Mouse (Mus musculus) heart, postnatal 14 days (tissue): Measurements from ENCODE around the gene Cnksr3. TPM values are rescaled to one million over a fixed set of nuclear protein-coding genes. Genes with fewer than 3 reads are reported as not detected.

ENCODE experiments used
- DNase-seq, 2 experiments: peaks; one replicate each; pipeline ENCODE4 v3.0.0; 2021 to 2022
- intact Hi-C: fragments of 180-260 bp; cut with DNase I; formaldehyde crosslinking; loops from one replicate; pipeline ENCODE4 v1.15.1; 2025
- total RNA-seq, 2 experiments: library from RNA; stranded (reverse); gene quantifications; 2 replicates each; pipeline ENCODE4 v1.2.3; 2021

Cnksr3 gene
- total RNA-seq, 2 experiments from 2014 or later: 21.9 to 22.5 TPM

DNA sequence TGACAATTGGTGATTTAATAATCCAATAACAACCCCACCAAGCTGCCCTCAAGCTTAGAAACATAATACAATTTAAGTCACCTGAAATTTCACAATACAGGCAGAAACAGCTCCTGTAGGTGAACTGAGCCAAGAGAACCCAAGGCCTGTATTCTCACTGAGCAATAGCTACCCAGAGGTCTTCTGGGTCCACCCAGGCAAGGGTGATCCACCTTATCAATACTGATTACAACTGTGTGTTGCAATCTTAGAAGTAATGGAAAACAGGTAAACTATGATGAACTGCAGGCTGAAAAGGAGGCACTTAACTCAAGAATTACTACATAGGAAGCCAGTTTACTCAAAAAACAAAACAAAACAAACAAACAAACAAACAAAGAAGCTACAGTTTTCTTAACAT lies 13.8 kb downstream of the Cnksr3 start:
- no peak for DNase-seq

DNA sequence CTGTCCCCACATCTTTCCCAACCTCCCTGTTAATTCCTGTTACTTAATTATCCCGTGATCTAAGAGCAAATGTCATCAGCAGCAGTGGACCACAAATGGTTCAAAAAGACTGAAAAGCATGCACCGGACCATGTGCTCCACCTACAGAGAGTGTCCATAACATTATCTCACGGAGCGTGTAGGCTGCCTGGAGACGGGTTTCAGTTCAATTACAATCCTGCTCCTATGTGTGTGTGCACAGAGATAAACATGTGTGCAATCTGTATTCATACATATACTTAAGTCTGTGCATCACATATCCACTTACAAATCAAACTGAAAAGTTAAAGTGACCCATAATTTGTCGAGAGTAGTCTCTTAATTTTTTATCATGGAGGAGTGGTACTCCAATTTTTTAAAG lies 14.3 kb downstream of the Cnksr3 start:
- intact Hi-C loops: no loop called here
- DNase-seq: no peak

More for the DNA sequence above, 13.8 kb downstream of the Cnksr3 start:
- intact Hi-C loops: no loop called here

DNA sequence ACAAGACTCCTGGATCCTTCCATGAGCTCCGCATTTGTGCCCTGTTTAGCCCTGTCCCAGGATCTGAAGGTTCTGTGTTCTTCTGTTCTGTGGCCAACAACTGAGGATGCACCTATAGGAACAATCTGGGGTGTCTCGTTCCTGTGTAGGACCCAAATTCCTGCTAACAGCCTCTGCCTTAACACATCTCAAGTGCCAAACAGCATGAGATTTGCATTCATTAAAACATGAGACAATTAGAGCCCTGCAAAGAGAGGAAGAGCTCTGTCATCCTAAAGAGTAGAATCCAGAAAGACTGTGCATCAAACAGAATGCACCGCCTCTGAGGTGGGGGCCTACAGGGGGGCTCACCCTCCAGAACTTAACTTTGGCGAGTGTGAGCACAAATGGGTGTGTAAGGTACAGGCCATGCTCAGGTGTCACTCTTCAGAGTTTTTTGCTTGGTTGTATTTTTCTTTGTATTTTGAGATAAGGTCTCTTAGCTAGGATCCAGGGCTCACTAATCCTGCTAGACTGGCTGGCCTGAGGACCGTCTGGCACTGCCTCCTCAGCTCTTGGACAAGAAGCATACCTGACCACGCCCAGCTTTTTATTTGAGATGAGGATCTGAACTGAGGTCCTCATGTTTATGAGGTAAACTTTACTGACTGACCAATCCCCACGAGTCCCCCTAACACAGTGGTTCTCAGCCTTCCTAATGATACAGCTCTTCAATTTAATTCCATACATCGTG lies 15.2 kb downstream of the Cnksr3 start:
- intact Hi-C loops: no loop called here

DNA sequence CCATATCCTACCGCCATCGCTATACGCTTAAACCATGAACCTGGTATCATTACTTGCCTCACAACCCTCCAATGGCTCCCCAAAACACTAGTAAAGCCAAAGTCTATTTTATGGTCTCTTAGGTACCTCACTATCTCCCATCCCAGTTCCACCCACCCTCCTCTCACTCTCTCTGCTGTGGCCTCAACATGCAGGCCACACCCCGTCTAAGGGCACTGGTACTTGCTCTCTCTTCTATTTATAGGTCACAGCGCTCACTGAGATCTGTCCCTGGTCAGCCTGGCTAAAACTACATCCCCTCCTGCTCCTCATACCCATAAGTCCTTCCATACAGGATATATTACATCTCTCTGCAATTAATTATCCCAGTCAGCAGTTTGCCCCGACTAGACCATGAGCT lies 16.1 kb downstream of the Cnksr3 start:
- no peak for DNase-seq
- intact Hi-C loops: no loop called here

More for the DNA sequence above, 15.2 kb downstream of the Cnksr3 start:
- DNase-seq: no peak

DNA sequence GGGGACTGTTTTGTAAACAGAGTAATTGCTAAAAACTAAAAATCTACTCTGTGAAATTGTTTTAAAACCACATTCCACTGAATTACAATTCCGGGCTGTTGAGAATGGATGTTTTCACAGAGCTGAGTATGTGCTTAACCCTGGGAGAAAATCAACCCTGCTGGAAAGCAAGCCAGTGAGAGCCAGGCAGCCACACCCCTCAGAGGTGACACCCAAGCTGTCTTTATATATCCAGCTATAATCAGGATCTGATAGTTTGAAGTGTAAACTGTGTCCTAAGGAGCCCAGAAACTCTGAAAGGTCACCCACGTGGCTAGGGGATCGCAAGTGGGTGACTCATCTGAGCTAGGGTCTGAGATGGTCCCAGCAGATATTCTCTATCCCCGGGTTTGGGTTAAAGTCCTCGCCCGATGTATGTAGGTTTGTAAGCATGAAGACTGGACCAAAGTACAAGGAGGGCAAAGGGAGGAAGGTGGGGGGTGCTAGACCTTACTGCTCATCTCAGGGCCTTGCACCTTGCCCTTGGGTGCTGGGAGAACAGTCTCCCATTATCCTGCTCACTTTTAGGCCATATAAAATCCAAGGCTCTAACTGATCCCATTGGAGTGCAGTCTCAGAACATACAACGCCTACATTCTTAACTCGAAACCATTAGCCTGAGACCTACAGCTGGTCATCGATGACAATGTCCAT lies 20.2 kb downstream of the Cnksr3 start:
- intact Hi-C loops: no loop called here
- DNase-seq: no peak

DNA sequence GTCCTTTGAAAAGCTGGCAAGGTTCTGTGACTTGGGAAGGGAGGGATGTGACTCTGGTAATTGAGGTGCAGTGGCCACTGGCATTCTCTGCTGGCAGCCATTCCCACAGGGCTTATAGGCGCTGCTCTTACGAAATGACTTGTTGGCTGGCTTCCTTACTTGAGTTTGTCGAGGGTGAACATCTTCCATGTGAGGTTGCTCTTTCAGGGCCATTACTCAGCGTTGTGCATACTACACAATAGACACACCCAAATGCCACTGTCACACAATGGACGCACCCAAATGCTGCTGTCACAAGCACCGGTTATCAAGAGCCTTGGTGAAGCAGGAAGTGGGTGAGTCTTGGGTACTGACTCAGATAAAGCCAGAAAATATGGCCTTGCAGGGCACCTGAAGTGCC lies 22.8 kb downstream of the Cnksr3 start:
- no peak for DNase-seq
- intact Hi-C loops: loop anchor here (2.0 kb wide), 1 partner anchor 16 kb away; no protein-coding TSS in a partner anchor

DNA sequence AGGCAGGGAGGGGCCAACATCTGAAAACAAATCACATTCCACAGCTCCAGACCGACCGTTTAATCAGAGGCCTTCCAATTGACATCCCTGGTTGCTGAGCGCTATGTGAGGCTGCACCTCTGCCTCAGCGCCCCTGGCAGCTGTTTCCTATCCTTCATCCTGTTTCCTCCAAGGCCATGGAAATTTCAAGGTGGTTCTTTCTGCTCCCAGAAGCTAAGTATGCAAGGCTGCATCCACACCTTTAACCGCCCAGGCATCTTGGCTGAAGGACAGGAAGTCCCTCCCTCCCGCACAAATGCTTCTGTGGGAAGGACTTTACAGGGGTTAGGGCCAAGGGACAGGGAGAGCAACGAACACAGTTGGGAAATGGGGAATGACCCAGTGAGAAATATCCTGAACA lies 24.2 kb downstream of the Cnksr3 start:
- DNase-seq: peak; percentile 26 to 36
- intact Hi-C loops: loop anchor here (2.0 kb wide), 1 partner anchor 17 kb away; no protein-coding TSS in a partner anchor

DNA sequence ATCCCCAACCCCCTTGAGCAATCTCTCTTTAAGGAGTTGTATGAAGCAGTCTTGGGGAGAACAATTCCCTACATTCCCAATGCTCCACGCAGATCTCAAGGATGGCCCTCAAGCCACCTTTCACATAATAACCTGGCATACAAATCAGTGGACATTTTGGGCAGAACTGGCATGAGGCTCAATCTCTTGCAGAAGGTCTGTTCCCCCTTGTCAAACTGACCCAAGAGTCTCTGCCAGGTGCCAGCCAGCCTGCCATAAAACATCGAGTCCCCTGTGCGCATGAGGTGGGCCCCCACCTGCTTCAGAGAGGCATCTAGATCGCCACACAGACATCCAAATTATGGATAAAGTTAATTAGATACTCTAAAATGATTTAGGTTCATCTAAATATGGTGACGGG lies 25.0 kb downstream of the Cnksr3 start:
- DNase-seq: no peak
- intact Hi-C loops: no loop called here

DNA sequence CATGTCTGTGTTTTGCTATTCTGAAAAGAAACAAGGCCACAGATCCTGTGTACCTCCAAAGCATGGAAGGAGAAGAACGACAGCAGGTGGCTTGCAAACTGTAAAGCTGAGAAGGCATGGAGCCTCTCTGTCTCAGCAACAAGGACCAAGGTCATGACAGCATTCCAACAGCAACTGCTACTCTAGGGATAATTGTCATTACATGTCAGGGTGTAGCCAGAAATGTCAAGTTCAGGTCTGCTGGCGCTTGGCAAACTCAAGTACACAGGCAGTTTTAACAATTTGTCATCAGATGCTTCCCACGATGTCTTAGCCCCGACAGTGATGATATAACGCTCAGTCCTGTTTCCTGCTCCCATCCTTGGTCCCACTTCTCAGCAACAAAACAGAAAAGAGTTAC lies 26.0 kb downstream of the Cnksr3 start:
- intact Hi-C loops: no loop called here
- no peak for DNase-seq

DNA sequence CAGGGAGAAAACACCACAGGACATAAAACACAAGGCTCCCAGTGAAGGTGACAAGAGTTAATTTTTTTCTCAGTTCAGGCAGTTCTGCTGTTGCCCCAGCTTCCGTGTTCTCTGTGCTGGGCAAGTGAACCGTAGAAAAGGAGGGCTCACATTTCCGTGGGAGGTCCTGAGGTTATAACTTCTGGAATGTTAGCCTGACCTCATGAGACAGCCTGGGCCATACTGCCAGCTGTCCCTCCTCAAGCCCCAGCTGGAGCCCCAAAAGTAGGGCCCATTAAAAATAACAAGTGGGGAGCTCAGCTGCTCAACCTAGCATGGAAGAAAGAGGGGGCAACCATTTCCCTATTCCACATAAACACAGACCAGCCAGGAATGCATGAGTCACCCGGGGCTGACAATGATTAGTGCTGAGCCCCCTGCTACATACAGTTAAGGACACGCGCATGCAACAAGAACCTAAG lies 28.8 kb downstream of the Cnksr3 start:
- intact Hi-C loops: no loop called here
- DNase-seq: peak in 1 of 2 experiments; percentile 33

DNA sequence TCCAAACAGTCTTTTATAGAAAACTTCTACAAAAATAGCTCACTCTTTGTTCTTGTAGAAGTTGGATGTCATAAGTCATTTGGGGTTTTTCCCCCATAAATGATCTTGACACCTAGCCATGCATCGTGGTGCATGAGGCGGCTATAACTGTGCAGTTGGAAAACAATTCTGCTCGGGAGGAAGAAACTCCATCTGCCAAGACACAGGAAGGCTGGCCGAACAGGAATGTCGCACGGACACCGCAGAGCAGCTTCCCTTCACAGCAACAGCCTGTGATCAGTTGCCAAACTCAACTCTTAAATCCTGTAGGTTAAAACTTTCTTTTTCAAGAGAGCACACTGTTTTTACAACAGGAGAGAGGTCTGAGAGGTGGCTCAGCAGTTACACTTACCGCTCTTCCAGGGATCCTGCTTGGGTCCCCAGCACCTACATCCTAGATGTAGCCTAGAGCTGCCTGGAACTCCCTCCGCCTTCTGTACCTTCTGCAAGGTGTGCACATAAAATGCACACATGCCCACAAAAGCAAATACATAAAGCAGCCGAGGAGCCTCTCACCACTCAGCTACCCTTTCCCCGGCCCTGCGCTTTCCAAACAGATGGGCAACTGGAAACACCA lies 29.4 kb downstream of the Cnksr3 start:
- intact Hi-C loops: no loop called here
- DNase-seq: peak; percentile 25 to 32

DNA sequence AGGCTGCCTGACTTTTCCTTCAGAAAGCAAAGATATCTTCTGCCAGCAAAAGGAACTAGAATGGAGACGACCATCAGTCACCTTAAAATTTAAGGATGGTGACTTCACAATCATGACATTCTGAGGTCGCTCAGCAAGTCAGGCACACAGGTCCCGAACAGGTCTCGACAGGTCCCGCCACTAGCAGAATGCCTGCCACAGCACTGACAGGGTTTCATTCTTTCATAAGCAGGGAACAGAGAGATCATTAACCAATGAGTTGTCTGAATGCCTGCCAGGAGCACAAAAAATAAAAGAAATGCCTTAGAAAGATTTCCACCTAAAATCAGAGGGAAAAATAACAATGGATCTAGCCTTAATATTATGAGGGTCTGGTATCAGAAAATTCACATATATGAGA lies 31.7 kb downstream of the Cnksr3 start:
- no peak for DNase-seq
- intact Hi-C loops: no loop called here

DNA sequence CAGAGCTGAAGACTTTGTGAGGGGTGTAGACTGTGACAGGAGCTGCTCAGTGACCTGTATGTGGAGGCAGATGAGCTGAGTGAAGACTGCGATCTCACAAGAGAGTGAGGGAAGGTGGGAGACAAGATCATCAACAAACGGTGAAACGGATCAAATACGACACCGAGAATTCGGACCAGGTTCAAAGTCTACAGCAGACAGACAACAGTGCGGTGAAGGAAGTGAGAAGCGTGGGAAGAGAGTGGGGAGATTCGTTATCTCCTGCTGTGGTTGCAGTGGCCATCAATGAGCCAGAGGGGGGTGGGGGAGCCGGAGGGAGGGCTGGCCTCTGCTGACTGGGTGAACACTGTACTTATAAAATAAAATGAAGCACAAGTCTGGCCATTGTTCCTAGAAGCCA lies 33.5 kb downstream of the Cnksr3 start:
- no peak for DNase-seq
- intact Hi-C loops: no loop called here

DNA sequence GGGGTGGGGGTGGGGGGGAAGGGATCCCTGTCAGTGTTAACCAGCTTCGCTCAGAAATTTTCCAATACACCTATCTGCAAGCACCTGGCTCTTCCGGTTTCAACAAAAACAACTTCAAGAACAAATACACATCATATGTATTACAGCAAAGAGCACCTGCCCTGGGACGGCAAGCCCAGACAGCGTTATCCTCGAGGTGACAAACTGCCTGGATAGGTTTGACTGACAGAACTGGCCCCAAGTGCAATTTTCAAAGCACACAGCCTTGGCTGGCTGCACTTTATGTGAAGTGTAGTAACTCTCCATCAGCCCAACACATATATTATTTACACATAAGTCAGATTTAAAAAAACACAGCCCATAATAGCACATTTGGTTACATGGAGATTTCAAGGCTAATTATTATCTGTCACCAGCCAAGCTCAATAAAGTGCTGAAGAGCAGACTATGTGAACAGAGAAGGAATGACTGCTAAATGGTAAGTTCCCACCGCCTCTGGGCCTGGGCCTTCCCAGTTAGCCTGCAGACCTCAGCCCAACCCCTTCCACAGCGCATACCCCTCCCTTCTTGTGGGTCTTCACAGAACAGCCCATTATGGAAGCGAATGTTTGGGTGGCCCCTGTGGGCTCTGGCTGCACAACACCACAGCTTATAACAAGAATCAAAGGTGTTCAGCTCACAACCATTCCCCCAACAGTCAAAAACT lies 35.7 kb downstream of the Cnksr3 start:
- intact Hi-C loops: no loop called here
- no peak for DNase-seq

DNA sequence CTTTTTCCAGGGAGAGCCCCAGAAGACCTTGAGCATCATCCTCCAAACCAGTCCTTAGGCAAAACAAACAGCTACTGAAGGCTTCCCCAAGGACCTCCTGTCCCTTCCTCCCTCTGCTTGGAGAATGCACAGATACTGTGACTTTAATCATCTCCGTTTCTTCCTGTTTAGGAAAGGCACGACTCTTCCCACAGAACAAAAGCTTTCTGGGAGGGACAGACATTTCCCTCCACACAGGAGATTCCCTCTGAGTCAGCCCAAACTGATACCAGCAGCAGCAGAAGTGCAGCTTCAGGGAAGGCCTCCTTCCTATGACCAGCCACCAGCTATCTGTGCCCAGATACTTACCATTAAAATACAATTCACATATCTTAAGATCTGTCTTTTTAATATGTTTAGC lies 37.6 kb downstream of the Cnksr3 start:
- intact Hi-C loops: no loop called here
- DNase-seq: no peak

DNA sequence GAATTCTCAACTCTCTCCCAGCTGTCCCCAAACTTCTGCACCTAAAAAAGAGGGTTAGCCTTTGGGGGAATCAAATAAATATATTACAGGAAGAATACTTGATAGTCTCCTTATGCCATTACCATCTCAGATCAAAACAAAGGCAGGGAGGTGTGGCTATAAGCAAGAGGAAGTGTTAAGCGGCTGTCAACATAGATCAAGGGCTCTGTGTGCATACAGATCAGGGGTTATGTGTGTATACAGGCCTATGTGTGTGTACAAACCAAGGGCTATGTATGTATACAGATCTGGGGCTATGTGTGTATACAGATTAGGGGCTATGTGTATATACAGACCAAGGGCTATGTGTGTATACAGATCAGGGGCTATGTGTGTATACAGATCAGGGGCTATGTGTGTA lies 38.9 kb downstream of the Cnksr3 start:
- no peak for DNase-seq
- intact Hi-C loops: no loop called here

DNA sequence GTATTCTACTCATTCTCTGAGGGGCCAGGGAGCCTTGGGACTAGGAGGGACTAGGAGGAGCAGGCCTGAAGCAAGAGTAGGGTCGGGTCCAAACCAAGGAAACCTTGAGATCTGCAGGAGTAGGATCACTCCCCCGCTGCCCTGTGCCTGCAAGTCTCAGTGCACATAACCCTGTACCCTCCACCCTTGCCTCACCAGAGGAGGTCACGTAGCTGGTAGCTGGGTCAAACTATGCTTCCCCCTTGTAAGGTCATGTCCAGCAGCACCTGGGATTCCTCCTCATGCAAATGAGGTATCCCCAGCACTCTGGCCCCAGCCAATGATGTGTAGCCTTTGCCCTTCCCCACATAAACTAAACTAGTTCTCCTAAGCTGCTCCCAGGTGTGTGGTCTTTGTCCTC lies 41.6 kb downstream of the Cnksr3 start:
- no peak for DNase-seq
- intact Hi-C loops: no loop called here

DNA sequence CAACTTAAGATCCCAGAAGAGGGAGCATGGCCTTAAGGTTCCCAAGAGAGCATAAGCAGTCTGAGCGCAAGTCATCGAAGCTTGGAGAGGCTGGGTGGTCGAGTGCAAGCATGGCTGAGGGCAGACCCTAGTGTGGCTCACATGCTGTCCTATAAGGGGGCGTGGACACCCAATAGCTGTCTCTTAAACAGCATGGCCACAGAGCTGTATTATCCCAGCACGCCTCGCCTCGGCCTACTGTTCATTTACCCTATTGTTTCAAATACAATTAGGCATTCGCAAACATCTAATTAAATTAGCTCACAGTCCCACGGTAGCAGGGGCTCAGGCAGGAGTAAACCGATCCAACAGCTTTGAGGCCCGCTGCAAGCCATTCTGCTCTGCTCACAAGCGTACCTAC lies 49.0 kb downstream of the Cnksr3 start:
- DNase-seq: no peak
- intact Hi-C loops: no loop called here

DNA sequence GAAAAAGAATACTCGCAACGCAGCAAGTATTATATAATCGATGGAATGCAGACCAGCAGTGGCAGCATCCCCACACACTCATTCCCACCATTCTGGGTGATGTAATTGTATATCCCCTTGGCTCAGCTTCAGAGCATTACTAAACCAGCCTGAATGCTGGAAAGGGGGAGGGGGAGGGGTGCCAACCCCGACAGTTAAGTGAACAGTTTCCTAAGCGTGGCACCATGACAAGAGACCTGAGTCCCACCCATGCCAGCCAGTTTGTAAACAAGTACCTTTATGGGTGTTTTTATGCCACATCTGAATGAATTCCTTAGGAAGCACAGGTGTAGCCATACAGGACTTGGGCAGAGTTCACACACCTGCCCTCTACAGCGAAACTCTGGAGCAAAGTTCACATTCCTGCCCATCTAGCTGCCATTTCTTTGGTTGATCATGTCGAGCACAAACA lies 53.0 kb downstream of the Cnksr3 start:
- intact Hi-C loops: no loop called here
- no peak for DNase-seq

DNA sequence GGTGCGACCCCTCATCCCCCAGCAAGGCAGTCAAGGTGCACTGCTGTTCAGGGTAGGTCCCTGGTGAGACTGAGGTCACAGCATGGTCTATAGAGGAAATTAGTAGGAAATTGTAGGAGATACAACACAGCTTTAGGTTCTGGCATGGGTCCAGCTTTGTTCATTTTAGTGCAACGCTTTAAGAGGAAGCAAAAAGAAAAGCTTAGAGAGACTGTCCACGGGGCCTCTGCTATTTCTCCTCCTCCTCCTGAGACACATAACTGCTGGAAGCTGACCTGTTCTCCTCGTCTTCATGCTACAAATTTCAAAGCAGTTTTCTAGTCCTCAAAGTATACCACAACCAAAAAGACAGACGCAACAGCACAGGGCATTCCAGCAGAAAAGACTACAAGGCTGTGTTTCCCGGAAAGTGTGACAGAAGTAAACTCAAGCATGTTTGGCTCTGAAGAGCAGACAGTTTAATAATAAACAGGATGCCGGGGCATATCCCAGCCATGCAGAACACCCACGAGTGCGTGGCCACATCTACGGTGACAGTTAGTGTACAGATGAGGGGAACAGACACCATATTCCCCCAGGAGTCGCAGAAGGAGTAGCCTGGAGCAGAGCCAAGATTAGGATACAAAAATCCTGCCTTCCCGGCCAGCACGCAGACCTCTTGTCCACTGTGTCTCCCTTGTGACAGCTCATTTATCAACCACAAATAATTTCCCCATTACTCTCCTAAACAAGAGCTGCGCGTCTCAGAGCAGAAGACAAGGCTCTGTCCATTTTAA lies 53.6 kb downstream of the Cnksr3 start:
- peak; percentile 45 to 50 for DNase-seq
- intact Hi-C loops: no loop called here
